8 mouse cellular contexts compared by ENCODE assay signal in genomic region chr11:69398486-69399200, GRCm38 (mm10). TPM values are rescaled to one million over a fixed set of nuclear protein-coding genes. Genes with fewer than 3 reads are reported as not detected.
DNase-seq lines count a peak whose midpoint lies in the region; ATAC-seq lines count a peak whose summit lies in the region.

No protein-coding gene starts in this region.

- H3K4me1 ChIP-seq in heart, embryonic 11.5 days (ENCODE audit: control insufficient read depth, insufficient read depth, low read length) = peaks cover 43% of the 10 kb centered on the region
- peaks cover 17 to 21% of the 10 kb centered on the region in 2 experiments for H3K4me1 ChIP-seq in heart, embryonic 14.5 days (ENCODE audit: control insufficient read depth in 2 of 2, insufficient read depth in 2 of 2, low read length in 2 of 2)
- H3K4me1 ChIP-seq in liver, embryonic 13.5 days (replicated peaks) = peaks cover 48% of the 10 kb centered on the region

- ATAC-seq in heart, embryonic 11.5 days (replicated peaks; ENCODE audit: insufficient number of reproducible peaks, low FRiP score, low TSS enrichment) = no peak
- ATAC-seq in heart, embryonic 14.5 days (ENCODE audit: insufficient number of reproducible peaks, insufficient read depth, low FRiP score, low read depth) = no peak
- ATAC-seq in liver, embryonic 13.5 days (ENCODE audit: low read depth) = no peak
- no peak for ATAC-seq in megakaryocyte-erythroid progenitor cell, adult 5-6 weeks (replicated peaks; ENCODE audit: low FRiP score, low TSS enrichment, poor library complexity, severe bottlenecking)

- peak overlapping the region; percentile 59 for H3K4me3 ChIP-seq in heart, embryonic 11.5 days (ENCODE audit: low read depth, low read length)
- peak overlapping the region; percentile 59 to 60; a peak in 3 of 4 replicates for H3K4me3 ChIP-seq in heart, embryonic 14.5 days (ENCODE audit: control insufficient read depth in 1 of 2, insufficient read depth in 1 of 2, low read depth in 1 of 2, low read length in 2 of 2)
- H3K4me3 ChIP-seq in liver, embryonic 13.5 days (replicated peaks) = no peak overlapping the region

- no peaks in the 10 kb centered on the region for H3K9me3 ChIP-seq in heart, embryonic 11.5 days (replicated peaks; ENCODE audit: control insufficient read depth, low read length)
- H3K9me3 ChIP-seq in heart, embryonic 14.5 days (ENCODE audit: control insufficient read depth, low read length) = no peaks in the 10 kb centered on the region
- no peaks in the 10 kb centered on the region for H3K9me3 ChIP-seq in liver, embryonic 13.5 days (replicated peaks)

- H3K9ac ChIP-seq in heart, embryonic 11.5 days (ENCODE audit: low read depth, low read length) = peak overlapping the region; percentile 86; the same call in 1 of the 2 replicates
- H3K9ac ChIP-seq in heart, embryonic 14.5 days (ENCODE audit: low read length) = peak overlapping the region; percentile 83
- H3K9ac ChIP-seq in liver, embryonic 13.5 days = peak overlapping the region; percentile 87; the same call in 1 of the 2 replicates

- peak overlapping the region; percentile 89; the same call in 1 of the 2 replicates for H3K27ac ChIP-seq in heart, embryonic 11.5 days (ENCODE audit: low read depth, low read length)
- peak overlapping the region in 1 of 2 experiments; percentile 95; a peak in 2 of 4 replicates for H3K27ac ChIP-seq in heart, embryonic 14.5 days (replicated peaks in 1 of 2; ENCODE audit: control insufficient read depth in 1 of 2, insufficient read depth in 1 of 2, low read depth in 2 of 2, low read length in 2 of 2)
- H3K27ac ChIP-seq in liver, embryonic 13.5 days = no peak overlapping the region

- H3K27me3 ChIP-seq in heart, embryonic 11.5 days (ENCODE audit: control insufficient read depth, insufficient read depth, low read length) = no peaks in the 10 kb centered on the region
- no peaks in the 10 kb centered on the region for H3K27me3 ChIP-seq in heart, embryonic 14.5 days (ENCODE audit: control insufficient read depth, insufficient read depth, low read length)
- no peaks in the 10 kb centered on the region; the same call in 1 of the 2 replicates for H3K27me3 ChIP-seq in liver, embryonic 13.5 days

- intact Hi-C loops in heart, postnatal 36 days (cut with DNase I) = loop anchor here (5.0 kb wide), 1 partner anchor 301 kb away; the partner anchor contains the start of gene Per1

- H3K4me2 ChIP-seq in heart, embryonic 11.5 days = peak overlapping the region; percentile 81
- peak overlapping the region; percentile 73 for H3K4me2 ChIP-seq in heart, embryonic 14.5 days (ENCODE audit: low read length)
- H3K4me2 ChIP-seq in liver, embryonic 13.5 days = peak overlapping the region; percentile 91

- H3K36me3 ChIP-seq in heart, embryonic 11.5 days (ENCODE audit: control insufficient read depth, insufficient read depth, low read length) = peaks cover 29% of the 10 kb centered on the region
- peaks cover 41% of the 10 kb centered on the region for H3K36me3 ChIP-seq in heart, embryonic 14.5 days (ENCODE audit: control insufficient read depth, insufficient read depth, low read length)
- H3K36me3 ChIP-seq in liver, embryonic 13.5 days = peaks cover 34% of the 10 kb centered on the region

- 12% methylated on average over 21 of the region's 21 CpGs for WGBS in heart, embryonic 11.5 days (ENCODE audit: insufficient replicate concordance)
- 17% methylated on average over 21 of the region's 21 CpGs for WGBS in heart, embryonic 14.5 days
- WGBS in liver, embryonic 13.5 days (ENCODE audit: insufficient replicate concordance) = 51% methylated on average over 21 of the region's 21 CpGs

- DNase-seq in heart, postnatal 36 days = no peak
- DNase-seq in cerebellum, adult 18-20 months = peak; percentile 20 to 24
- DNase-seq in liver, embryonic 13.5 days = no peak
- DNase-seq in layer of hippocampus, adult 18-20 months (ENCODE audit: low spot score in 2 of 2) = no peak
- DNase-seq in layer of hippocampus, postnatal 10 days (ENCODE audit: low spot score in 2 of 2) = no peak

RNA-seq across cellular contexts. Expression of gene Tmem88, which starts 0.6 kb away (rescaled TPM):
- 30.5 and 31.7 TPM in 2 replicates for polyA plus RNA-seq in heart, embryonic 11.5 days (2014; fragmentation: Nextera tagmentation; extraction: Ambion mirVana)
- 10 to 100 TPM; 23.3 to 29.6 TPM for total RNA-seq in heart, postnatal 36 days (2021)
- polyA plus RNA-seq in heart, embryonic 14.5 days (2014; fragmentation: Nextera tagmentation; extraction: Ambion mirVana) = 43.1 and 46.7 TPM in 2 replicates
- polyA plus RNA-seq in liver, embryonic 13.5 days (2015; fragmentation: Nextera tagmentation; extraction: Ambion mirVana) = 8.9 and 9.5 TPM in 2 replicates
- total RNA-seq in layer of hippocampus, adult 18-20 months (2021) = 1 to 10 TPM; 2.5 to 2.7 TPM
- 1 to 10 TPM; 2.1 to 2.7 TPM for total RNA-seq in layer of hippocampus, postnatal 10 days (2021)
- total RNA-seq in megakaryocyte-erythroid progenitor cell, adult 5-6 weeks (2014; fragmentation: Nextera tagmentation) = 0.37 TPM in 1 of 2 replicates, not detected in the other
- total RNA-seq in megakaryocyte-erythroid progenitor cell, adult 5-6 weeks (2017) = not detected in 2 replicates

RNA-seq across cellular contexts. Expression of gene Cyb5d1, which starts 3.2 kb away (rescaled TPM):
- polyA plus RNA-seq in heart, embryonic 11.5 days (2014; fragmentation: Nextera tagmentation; extraction: Ambion mirVana) = 19.6 and 25.0 TPM in 2 replicates
- total RNA-seq in heart, postnatal 36 days (2021) = 10 to 100 TPM; 29.6 to 31.8 TPM
- 19.9 and 22.1 TPM in 2 replicates for polyA plus RNA-seq in heart, embryonic 14.5 days (2014; fragmentation: Nextera tagmentation; extraction: Ambion mirVana)
- polyA plus RNA-seq in liver, embryonic 13.5 days (2015; fragmentation: Nextera tagmentation; extraction: Ambion mirVana) = 10.3 and 13.0 TPM in 2 replicates
- total RNA-seq in layer of hippocampus, adult 18-20 months (2021) = 10 to 100 TPM; 47.8 to 51.2 TPM
- 10 to 100 TPM; 28.4 to 40.6 TPM for total RNA-seq in layer of hippocampus, postnatal 10 days (2021)
- 16.2 and 20.9 TPM in 2 replicates for total RNA-seq in megakaryocyte-erythroid progenitor cell, adult 5-6 weeks (2014; fragmentation: Nextera tagmentation)
- total RNA-seq in megakaryocyte-erythroid progenitor cell, adult 5-6 weeks (2017) = 36.7 and 41.7 TPM in 2 replicates

RNA-seq across cellular contexts. Expression of gene Naa38, which starts 3.4 kb away (rescaled TPM):
- 166 and 170 TPM in 2 replicates for polyA plus RNA-seq in heart, embryonic 11.5 days (2014; fragmentation: Nextera tagmentation; extraction: Ambion mirVana)
- 100 to 1,000 TPM; 101 to 103 TPM for total RNA-seq in heart, postnatal 36 days (2021)
- polyA plus RNA-seq in heart, embryonic 14.5 days (2014; fragmentation: Nextera tagmentation; extraction: Ambion mirVana) = 158 and 174 TPM in 2 replicates
- polyA plus RNA-seq in liver, embryonic 13.5 days (2015; fragmentation: Nextera tagmentation; extraction: Ambion mirVana) = 102 and 105 TPM in 2 replicates
- 100 to 1,000 TPM; 107 to 123 TPM for total RNA-seq in layer of hippocampus, adult 18-20 months (2021)
- total RNA-seq in layer of hippocampus, postnatal 10 days (2021) = 10 to 100 TPM; 84.1 to 95.1 TPM
- 161 and 169 TPM in 2 replicates for total RNA-seq in megakaryocyte-erythroid progenitor cell, adult 5-6 weeks (2014; fragmentation: Nextera tagmentation)
- total RNA-seq in megakaryocyte-erythroid progenitor cell, adult 5-6 weeks (2017) = 156 and 170 TPM in 2 replicates

RNA-seq across cellular contexts. Expression of gene Kdm6b, which starts 14.8 kb away (rescaled TPM):
- 21.5 and 25.1 TPM in 2 replicates for polyA plus RNA-seq in heart, embryonic 11.5 days (2014; fragmentation: Nextera tagmentation; extraction: Ambion mirVana)
- total RNA-seq in heart, postnatal 36 days (2021) = 10 to 100 TPM; 26.1 to 29.1 TPM
- 18.0 and 22.0 TPM in 2 replicates for polyA plus RNA-seq in heart, embryonic 14.5 days (2014; fragmentation: Nextera tagmentation; extraction: Ambion mirVana)
- 4.8 and 5.1 TPM in 2 replicates for polyA plus RNA-seq in liver, embryonic 13.5 days (2015; fragmentation: Nextera tagmentation; extraction: Ambion mirVana)
- 10 to 100 TPM; 35.7 to 39.3 TPM for total RNA-seq in layer of hippocampus, adult 18-20 months (2021)
- total RNA-seq in layer of hippocampus, postnatal 10 days (2021) = 10 to 100 TPM; 47.0 to 50.5 TPM
- total RNA-seq in megakaryocyte-erythroid progenitor cell, adult 5-6 weeks (2014; fragmentation: Nextera tagmentation) = 19.3 and 22.1 TPM in 2 replicates
- 1.6 and 2.7 TPM in 2 replicates for total RNA-seq in megakaryocyte-erythroid progenitor cell, adult 5-6 weeks (2017)

RNA-seq across cellular contexts. Expression of gene Chd3, which starts 29.4 kb away (rescaled TPM):
- 15.5 and 21.8 TPM in 2 replicates for polyA plus RNA-seq in heart, embryonic 11.5 days (2014; fragmentation: Nextera tagmentation; extraction: Ambion mirVana)
- total RNA-seq in heart, postnatal 36 days (2021) = 10 to 100 TPM; 21.8 to 22.8 TPM
- polyA plus RNA-seq in heart, embryonic 14.5 days (2014; fragmentation: Nextera tagmentation; extraction: Ambion mirVana) = 16.5 TPM in 2 replicates
- 2.6 and 4.4 TPM in 2 replicates for polyA plus RNA-seq in liver, embryonic 13.5 days (2015; fragmentation: Nextera tagmentation; extraction: Ambion mirVana)
- 100 to 1,000 TPM; 531 to 556 TPM for total RNA-seq in layer of hippocampus, adult 18-20 months (2021)
- 100 to 1,000 TPM; 540 to 617 TPM for total RNA-seq in layer of hippocampus, postnatal 10 days (2021)
- total RNA-seq in megakaryocyte-erythroid progenitor cell, adult 5-6 weeks (2014; fragmentation: Nextera tagmentation) = 45.7 and 57.3 TPM in 2 replicates
- 21.0 and 49.2 TPM in 2 replicates for total RNA-seq in megakaryocyte-erythroid progenitor cell, adult 5-6 weeks (2017)

Comparison
In these comparisons a context has a peak if more than half of its experiments do, and no peak if none do; other contexts are left out.
1. DNase-seq: peak in cerebellum, adult 18-20 months (2 of 2); none in heart, postnatal 36 days (0 of 2), liver, embryonic 13.5 days (single experiment), layer of hippocampus, adult 18-20 months (0 of 2) and layer of hippocampus, postnatal 10 days (0 of 2).
2. RNA of gene Tmem88, which starts 0.6 kb away (total RNA-seq): 23.3 to 29.6 TPM in heart, postnatal 36 days; 2.1 to 2.7 TPM in layer of hippocampus, postnatal 10 days, 2.5 to 2.7 TPM in layer of hippocampus, adult 18-20 months and 0.37 TPM in megakaryocyte-erythroid progenitor cell, adult 5-6 weeks; every median in the first group is over 4 times any median in the second.
3. Peak in every context shown above with its lines, with median percentiles within 50 percentile points of each other: H3K4me2 ChIP-seq and H3K9ac ChIP-seq.